Mouse (Mus musculus) gastrocnemius, adult 2 months (tissue): Measurements from ENCODE around the gene 2200002J24Rik. TPM values are rescaled to one million over a fixed set of nuclear protein-coding genes. Genes with fewer than 3 reads are reported as not detected.
A peak's percentile ranks its signal among the peaks of the same experiment; 100 is the strongest.
"Not testable (repeated sequence)": the region's sequence is repeated elsewhere in the genome, so short reads cannot be mapped to it uniquely, and the experiment has no call there.

Experiments
- DNase-seq: peaks from one replicate; pipeline ENCODE4 v3.0.0; 2022
- H3K27ac ChIP-seq: fragments of 200-600 bp; 2 replicates; pipeline ENCODE4 v1.8.1; 2022; ENCODE audit warnings: mild to moderate bottlenecking
- H3K4me3 ChIP-seq: fragments of 200-600 bp; 2 replicates; pipeline ENCODE4 v1.8.1; 2022; ENCODE audit warnings: mild to moderate bottlenecking, moderate library complexity
- CTCF ChIP-seq: fragments of 200-600 bp; IDR thresholded peaks from 2 replicates; pipeline ENCODE4 v1.8.1; 2022; ENCODE audit warnings: antibody characterized with exemption, mild to moderate bottlenecking, moderate library complexity
- intact Hi-C: fragments of 180-260 bp; cut with DNase I; formaldehyde crosslinking; loops from one replicate; pipeline ENCODE4 v1.15.1; 2025
- total RNA-seq, 2 experiments: library from RNA; stranded (reverse); gene quantifications; 2 replicates each; pipeline ENCODE4 v1.2.3; 2021

2200002J24Rik gene
- total RNA-seq, 2 experiments from 2014 or later = not detected

- no peak for TF ChIP-seq CTCF
- Histone ChIP-seq H3K27ac (no peak overlapping the region), H3K4me3 (no peak overlapping the region)
- DNase-seq = no peak
- intact Hi-C loops = no loop called here
Measured at GRCm38 (mm10) chr7:30736211-30736610, 37.5 kb downstream of the 2200002J24Rik start.

GRCm38 (mm10) chr7:30742570-30742969 is 43.8 kb downstream of the 2200002J24Rik start:
- H3K4me3 ChIP-seq, intact Hi-C loops, DNase-seq, H3K27ac ChIP-seq: not testable (repeated sequence)

GRCm38 (mm10) chr7:30743617-30744016 is 44.9 kb downstream of the 2200002J24Rik start, which contains the start of gene Gapdhs:
Gene Gapdhs (minus strand): TSS chr7:30743681.
- H3K4me3 ChIP-seq, DNase-seq, intact Hi-C loops, H3K27ac ChIP-seq: not testable (repeated sequence)

DNA sequence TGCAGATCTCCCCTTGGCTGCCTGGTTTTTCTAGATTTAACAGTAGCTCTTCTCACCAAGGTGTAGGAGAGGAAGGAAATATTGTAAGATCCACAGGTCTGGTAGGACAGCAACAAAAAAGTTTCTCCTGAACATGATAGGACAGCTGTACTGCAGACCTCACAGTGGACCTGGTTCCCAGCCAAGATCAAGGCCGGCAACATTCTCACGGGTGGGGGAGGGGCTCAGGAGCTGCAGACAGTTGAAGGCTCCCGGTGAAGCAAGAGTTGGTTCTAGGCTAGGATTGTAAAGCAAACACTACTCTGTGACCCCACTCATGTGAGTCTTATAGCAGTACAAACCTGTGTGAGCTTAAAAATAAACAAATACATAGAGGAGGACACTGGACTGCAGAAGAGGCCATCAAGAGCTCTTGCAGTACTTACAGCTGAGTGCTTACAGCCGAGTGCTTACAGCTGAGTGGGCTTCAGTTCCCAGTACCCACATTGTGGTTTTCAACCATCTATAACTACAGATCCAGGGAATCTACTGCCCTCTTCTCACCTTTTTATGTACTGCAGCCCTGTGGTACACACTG is 45.4 kb downstream of the 2200002J24Rik start:
- intact Hi-C loops = no loop called here
- TF ChIP-seq CTCF = no peak
- Histone ChIP-seq H3K4me3 (no peak overlapping the region), H3K27ac (no peak overlapping the region)
- DNase-seq = peak; percentile 52

DNA sequence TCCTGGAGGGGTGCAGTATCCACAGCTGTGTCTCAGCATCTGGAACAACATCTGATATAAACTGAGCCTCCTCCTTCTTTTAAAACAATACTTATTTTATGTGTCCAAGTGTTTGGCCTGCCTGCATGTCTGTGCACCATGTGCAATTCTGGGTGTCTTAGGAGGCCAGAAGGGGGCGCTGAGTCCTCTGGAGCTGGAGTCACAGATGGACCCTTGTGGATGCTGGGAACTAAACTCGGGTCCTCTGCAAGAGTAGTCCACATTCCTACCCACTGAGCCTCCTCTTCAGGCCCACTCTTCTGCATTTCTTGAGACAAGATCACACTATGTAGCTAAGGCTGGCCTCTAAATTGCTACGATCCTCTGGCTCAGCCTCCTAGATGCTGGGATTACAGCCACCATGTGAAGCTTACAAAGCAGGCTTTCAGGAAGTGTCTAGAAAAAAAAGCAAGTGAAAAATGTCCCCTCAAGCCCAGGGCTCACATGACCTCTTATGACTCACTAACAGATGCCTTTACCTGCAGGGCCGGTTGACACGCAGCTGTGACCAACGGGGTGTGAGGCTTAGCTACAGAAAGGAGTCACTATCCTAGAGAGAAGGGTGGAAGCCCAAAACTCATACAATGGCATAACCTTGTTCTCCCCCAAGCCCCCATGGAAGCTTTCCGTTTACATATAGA is 48.9 kb downstream of the 2200002J24Rik start:
- Histone ChIP-seq H3K4me3 (no peak overlapping the region), H3K27ac (no peak overlapping the region)
- no peak for DNase-seq
- no peak for TF ChIP-seq CTCF
- intact Hi-C loops = no loop called here

Other genes starting within 250 kb of the 2200002J24Rik start
- not detected for gene Kirrel2, start 241.2 kb upstream of the 2200002J24Rik start, total RNA-seq
- not detected for gene Nphs1, start 240.6 kb upstream of the 2200002J24Rik start, total RNA-seq
- gene Prodh2, start 205.3 kb upstream of the 2200002J24Rik start, total RNA-seq = not detected
- under 1 TPM; 0.31 to 0.47 TPM for gene Arhgap33, start 163.9 kb upstream of the 2200002J24Rik start, total RNA-seq
- gene Hspb6, start 146.7 kb upstream of the 2200002J24Rik start, total RNA-seq = 1,000 to 10,000 TPM in 1 of 2 experiments, 100 to 1,000 TPM in 1; 867 to 2,532 TPM
- 1 to 10 TPM; 5.5 to 7.3 TPM for gene Proser3, start 146.6 kb upstream of the 2200002J24Rik start, total RNA-seq
- gene Lin37, start 139.1 kb upstream of the 2200002J24Rik start, total RNA-seq = 10 to 100 TPM in 1 of 2 experiments, 1 to 10 TPM in 1; 9.2 to 10.5 TPM
- gene U2af1l4, start 135.6 kb upstream of the 2200002J24Rik start, total RNA-seq = 10 to 100 TPM; 53.8 to 62.5 TPM
- 1 to 10 TPM; 1.8 to 2.2 TPM for gene Gm49396, start 135.6 kb upstream of the 2200002J24Rik start, total RNA-seq
- 100 to 1,000 TPM; 116 to 123 TPM for gene Psenen, start 135.3 kb upstream of the 2200002J24Rik start, total RNA-seq
- gene Igflr1, start 133.5 kb upstream of the 2200002J24Rik start, total RNA-seq = 1 to 10 TPM; 1.1 to 1.5 TPM
- 10 to 100 TPM; 13.3 to 16.3 TPM for gene Kmt2b, start 110.2 kb upstream of the 2200002J24Rik start, total RNA-seq
- gene Zbtb32, start 100.0 kb upstream of the 2200002J24Rik start, total RNA-seq = under 1 TPM in 1 of 2 experiments, not detected in 1; 0.33 TPM
- under 1 TPM in 1 of 2 experiments, not detected in 1; 0.17 TPM for gene Upk1a, start 86.1 kb upstream of the 2200002J24Rik start, total RNA-seq
- gene Cox6b1, start 72.8 kb upstream of the 2200002J24Rik start, total RNA-seq = 1,000 to 10,000 TPM; 1,338 to 2,234 TPM
- gene Etv2, start 63.1 kb upstream of the 2200002J24Rik start, total RNA-seq = not detected
- 10 to 100 TPM; 37.4 to 38.3 TPM for gene Rbm42, start 48.6 kb upstream of the 2200002J24Rik start, total RNA-seq
- gene Haus5, start 33.9 kb upstream of the 2200002J24Rik start, total RNA-seq = 1 to 10 TPM; 3.7 to 4.2 TPM
- 1 to 10 TPM; 2.7 to 4.9 TPM for gene Pmis2, start 27.3 kb upstream of the 2200002J24Rik start, total RNA-seq
- gene Atp4a, start 13.3 kb downstream of the 2200002J24Rik start, total RNA-seq = under 1 TPM; 0.13 to 0.14 TPM
- 100 to 1,000 TPM; 232 to 255 TPM for gene Tmem147, start 30.6 kb downstream of the 2200002J24Rik start, total RNA-seq
- not detected for gene Gapdhs, start 44.8 kb downstream of the 2200002J24Rik start, total RNA-seq
- 1 to 10 TPM; 2.8 to 4.7 TPM for gene Sbsn, start 52.5 kb downstream of the 2200002J24Rik start, total RNA-seq
- 1 to 10 TPM in 1 of 2 experiments, under 1 TPM in 1; 0.98 to 1.2 TPM for gene Dmkn, start 64.8 kb downstream of the 2200002J24Rik start, total RNA-seq
- under 1 TPM in 1 of 2 experiments, not detected in 1; 0.78 TPM for gene Krtdap, start 89.0 kb downstream of the 2200002J24Rik start, total RNA-seq
- gene Ffar2, start 124.8 kb downstream of the 2200002J24Rik start, total RNA-seq = under 1 TPM in 1 of 2 experiments, not detected in 1; 0.14 TPM
- not detected for gene Ffar3, start 157.3 kb downstream of the 2200002J24Rik start, total RNA-seq
- not detected for gene Ffar1, start 162.6 kb downstream of the 2200002J24Rik start, total RNA-seq
- under 1 TPM in 1 of 2 experiments, not detected in 1; 0.31 TPM for gene Cd22, start 181.4 kb downstream of the 2200002J24Rik start, total RNA-seq
- gene Mag, start 215.9 kb downstream of the 2200002J24Rik start, total RNA-seq = under 1 TPM; 0.22 to 0.71 TPM
- gene Hamp2, start 225.8 kb downstream of the 2200002J24Rik start, total RNA-seq = not detected
- gene Hamp, start 245.1 kb downstream of the 2200002J24Rik start, total RNA-seq = not detected